8 mouse cellular contexts compared by ENCODE assay signal in genomic region chr6:40236841-40237765, GRCm38 (mm10).
DNase-seq lines count a peak whose midpoint lies in the region; ATAC-seq lines count a peak whose summit lies in the region.

No protein-coding gene starts in this region.

- peak; percentile 68 for DNase-seq in hindbrain, embryonic 10.5 days (ENCODE audit: low spot score)
- peak; percentile 21 for DNase-seq in CD4-positive helper T cell, adult 2 months (ENCODE audit: low read depth, low spot score)
- peak; percentile 47 to 53 for DNase-seq in adrenal gland, postnatal 36 days
- DNase-seq in embryo, embryonic 9.5 days (ENCODE audit: extremely low spot score) = peak; percentile 58
- DNase-seq in kidney, postnatal 14 days = peak; percentile 48
- peak; percentile 60 for DNase-seq in mesoderm, embryonic 11.5 days (ENCODE audit: low read depth, low spot score)
- peak; percentile 62 for DNase-seq in thymus, postnatal 14 days

- no peak overlapping the region for H3K4me3 ChIP-seq in hindbrain, embryonic 10.5 days
- no peak overlapping the region for H3K4me3 ChIP-seq in hindbrain, embryonic 12.5 days

- no peaks in the 10 kb centered on the region for H3K9me3 ChIP-seq in hindbrain, embryonic 10.5 days
- no peaks in the 10 kb centered on the region for H3K9me3 ChIP-seq in hindbrain, embryonic 12.5 days (replicated peaks)

- 72% methylated on average over 13 of the region's 13 CpGs for WGBS in hindbrain, embryonic 10.5 days
- 69% methylated on average over 13 of the region's 13 CpGs for WGBS in hindbrain, embryonic 12.5 days

- no peaks in the 10 kb centered on the region for H3K27me3 ChIP-seq in hindbrain, embryonic 10.5 days (ENCODE audit: insufficient read depth, poor library complexity, severe bottlenecking)
- no peaks in the 10 kb centered on the region for H3K27me3 ChIP-seq in hindbrain, embryonic 12.5 days

- no peaks in the 10 kb centered on the region for H3K36me3 ChIP-seq in hindbrain, embryonic 10.5 days
- H3K36me3 ChIP-seq in hindbrain, embryonic 12.5 days = no peaks in the 10 kb centered on the region

- no peak overlapping the region for H3K4me2 ChIP-seq in hindbrain, embryonic 12.5 days (replicated peaks)

- H3K9ac ChIP-seq in hindbrain, embryonic 12.5 days = no peak overlapping the region

- no peak overlapping the region for H3K27ac ChIP-seq in hindbrain, embryonic 10.5 days
- H3K27ac ChIP-seq in hindbrain, embryonic 12.5 days = no peak overlapping the region

- ATAC-seq in hindbrain, embryonic 12.5 days (ENCODE audit: low FRiP score) = no peak

- peaks cover 5% of the 10 kb centered on the region for H3K4me1 ChIP-seq in hindbrain, embryonic 10.5 days (replicated peaks)
- H3K4me1 ChIP-seq in hindbrain, embryonic 12.5 days = peaks cover 3% of the 10 kb centered on the region; the same call in 1 of the 2 replicates
